Mouse (Mus musculus) c-Kit-positive CD71-positive TER-119-negative erythroid progenitor cells, embryonic 14.5 days (primary cell): ENCODE data around the gene Mrtfb.
A peak's percentile ranks its signal among the peaks of the same experiment; 100 is the strongest.

Experiments
- DNase-seq: peaks from one replicate; pipeline ENCODE4 v3.0.0-alpha.2; 2013; ENCODE audit warnings: low read depth

Mrtfb gene

DNA sequence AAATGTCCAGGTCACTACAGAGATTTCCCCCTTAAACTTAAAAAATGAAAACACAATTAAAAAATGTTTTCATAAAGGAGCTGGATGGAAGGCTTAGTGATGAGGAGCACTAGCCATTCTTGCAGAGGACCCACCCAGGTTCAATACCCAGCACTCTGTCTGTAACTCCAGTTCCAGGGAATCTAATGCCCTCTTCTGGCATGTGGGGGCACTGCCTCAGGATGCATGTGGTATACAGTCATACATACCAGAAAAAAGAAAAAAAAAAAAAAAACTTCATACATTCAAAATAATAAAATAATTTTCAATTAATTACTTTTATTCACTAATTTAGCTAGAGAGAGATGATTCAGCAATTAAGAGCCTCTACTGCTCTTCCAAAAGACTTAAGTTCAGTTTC is 95.0 kb downstream of the Mrtfb start:
- DNase-seq, result no peak

DNA sequence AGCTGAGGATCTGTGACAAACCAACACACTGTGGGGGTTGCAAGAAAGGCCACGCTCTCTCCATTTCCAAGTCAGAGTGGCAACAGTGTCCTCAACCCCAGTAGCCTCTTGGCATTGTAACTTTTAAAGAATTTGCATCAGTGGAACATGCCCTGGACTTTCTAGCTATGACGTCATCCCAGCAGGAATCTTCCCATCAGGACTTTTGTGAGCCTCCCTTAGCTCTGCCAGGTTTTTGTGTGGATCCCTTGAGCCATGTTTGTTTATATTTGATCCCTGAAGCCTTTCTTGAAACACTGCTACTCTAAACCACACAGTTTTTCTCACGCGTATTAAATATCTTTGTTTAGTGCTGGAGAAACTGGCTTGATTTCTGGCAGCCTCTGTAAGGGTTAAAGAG is 97.6 kb downstream of the Mrtfb start:
- no peak for DNase-seq

DNA sequence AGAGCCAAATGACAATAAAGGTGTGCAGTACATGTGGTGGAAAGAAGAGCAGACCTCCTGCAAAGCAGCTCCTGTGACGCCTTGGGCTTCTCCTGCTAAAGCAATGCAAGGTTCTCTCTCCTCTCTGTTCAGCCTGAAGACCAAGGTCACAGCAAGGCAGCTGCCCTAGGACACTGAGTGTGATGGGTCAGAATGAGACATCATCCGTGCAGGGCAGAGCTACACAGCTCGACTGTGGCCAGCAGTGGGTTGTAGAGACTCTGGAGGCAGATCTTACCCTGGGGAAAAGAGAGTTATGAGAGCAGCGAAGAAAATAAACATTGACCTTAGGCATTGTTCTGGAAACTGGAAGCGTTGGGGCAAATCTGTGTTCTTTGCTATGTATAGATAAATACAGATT is 98.2 kb downstream of the Mrtfb start:
- DNase-seq, result no peak

DNA sequence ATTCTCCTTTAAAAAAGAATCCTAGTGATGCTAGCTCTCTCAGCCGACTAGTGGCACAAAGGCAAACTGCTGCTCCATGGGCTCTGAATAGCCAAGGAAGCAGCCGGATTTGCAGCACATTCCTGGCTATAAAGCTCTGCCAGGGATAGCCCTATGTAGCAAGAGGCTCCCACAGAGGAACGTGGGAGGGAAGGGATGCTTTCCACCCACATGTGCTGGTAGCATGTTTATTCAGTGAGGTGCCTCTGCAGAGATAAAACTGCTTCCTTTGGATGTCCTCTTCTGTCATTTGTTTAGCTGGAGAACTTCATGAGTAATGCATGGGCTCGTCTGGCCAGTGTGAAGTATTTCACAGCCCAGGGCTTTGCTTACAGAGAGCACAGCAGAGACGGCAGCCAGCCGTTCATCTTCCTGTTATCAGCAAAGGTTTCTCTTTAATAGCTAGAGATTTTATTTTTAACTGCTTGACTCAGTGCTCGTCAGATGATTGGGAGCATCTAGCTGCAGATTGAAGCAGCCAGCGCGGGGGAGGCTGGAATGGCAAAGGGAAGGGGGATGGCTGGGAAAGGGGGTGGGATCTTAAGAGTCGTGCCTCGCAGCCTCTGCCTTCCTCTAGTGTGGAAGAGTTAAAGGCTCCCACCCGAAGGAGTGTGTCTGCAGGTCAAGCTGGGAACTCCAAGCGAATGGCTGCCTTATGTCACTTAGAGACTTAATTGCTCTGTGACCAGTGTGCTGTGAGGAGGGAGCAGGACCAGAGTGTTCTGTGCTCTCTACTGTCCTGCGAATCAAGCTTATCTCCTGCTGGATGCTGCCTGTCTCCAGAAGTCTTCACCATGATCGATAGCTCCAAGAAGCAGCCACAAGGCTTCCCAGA is 101.8 kb downstream of the Mrtfb start:
- no peak for DNase-seq

DNA sequence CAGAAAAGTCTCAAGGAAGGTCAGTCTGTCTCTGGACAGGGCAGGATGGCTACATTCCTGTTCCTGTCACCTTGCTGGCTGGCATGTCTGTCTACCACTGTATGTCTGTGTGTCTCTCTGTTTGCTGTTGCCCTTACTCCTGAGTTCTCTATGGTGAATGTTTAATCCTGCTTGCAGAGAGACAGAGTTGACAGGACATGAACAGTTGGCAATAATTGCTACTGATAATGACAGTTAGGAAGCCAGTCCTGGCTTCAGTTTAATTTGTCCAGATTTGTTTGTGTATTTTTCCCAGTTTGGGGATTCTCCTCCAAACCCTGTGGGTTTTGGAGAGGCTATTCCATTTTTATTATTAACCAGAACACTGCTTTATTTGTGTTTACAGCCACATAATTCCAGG is 102.5 kb downstream of the Mrtfb start:
- no peak for DNase-seq

DNA sequence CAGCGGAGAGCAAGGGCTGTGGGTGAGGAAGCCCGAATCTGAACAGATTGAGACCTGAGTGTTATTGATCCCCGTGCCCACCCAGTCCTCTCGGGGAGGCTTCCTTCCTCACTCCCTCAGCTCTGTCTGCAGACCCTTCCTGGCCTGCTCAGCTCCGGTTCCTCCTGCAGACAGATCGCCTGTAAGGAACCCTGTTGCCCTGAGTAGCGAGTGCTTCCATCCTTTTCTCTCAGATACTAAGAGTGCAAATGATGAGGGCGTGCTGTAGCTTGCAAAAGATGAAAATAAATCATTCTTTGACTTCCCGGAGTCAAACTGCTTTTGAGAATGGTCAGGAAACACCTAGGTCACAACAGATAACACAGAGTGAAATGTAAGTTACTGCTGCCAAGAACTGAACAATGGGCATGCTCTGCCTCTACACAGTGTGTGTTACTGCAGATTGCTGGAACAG is 103.2 kb downstream of the Mrtfb start:
- DNase-seq, result no peak

DNA sequence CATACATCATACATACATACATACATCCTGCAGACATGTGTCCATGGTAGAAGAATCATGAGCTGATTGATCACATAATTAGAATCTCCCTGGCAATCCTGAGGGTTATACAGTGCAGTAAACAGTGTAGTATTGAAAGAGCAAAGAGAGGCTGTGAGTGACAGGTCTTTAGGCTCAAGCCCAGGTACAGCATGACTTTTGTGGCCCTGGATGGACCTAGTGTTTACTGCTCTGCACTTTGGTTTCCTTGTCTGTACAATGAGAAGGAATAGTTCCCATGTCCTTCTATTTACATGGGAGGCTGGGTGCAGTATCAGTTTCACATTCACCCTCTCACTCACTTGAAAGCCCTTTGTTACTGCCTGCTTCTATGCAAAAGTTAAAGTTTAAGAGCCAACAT is 103.9 kb downstream of the Mrtfb start:
- no peak for DNase-seq

DNA sequence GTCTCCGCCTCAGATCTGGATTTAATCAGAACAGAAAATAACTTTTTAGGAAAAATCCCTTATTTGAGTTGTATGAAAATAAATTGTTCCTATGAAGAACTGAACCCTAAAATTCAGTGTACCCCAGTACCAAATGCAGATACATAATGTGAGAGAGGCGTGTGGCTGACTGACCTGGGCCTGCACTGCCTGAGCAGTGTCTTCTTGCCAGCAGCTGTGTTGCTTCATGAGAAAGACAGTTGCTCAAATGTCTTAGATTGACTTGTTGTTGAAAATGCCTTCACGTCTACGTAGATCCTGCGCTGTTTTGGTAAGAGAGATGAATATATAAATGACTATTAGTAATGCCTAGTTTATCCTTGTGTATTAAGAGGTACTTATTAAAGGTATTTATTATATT is 104.6 kb downstream of the Mrtfb start:
- DNase-seq, result no peak

DNA sequence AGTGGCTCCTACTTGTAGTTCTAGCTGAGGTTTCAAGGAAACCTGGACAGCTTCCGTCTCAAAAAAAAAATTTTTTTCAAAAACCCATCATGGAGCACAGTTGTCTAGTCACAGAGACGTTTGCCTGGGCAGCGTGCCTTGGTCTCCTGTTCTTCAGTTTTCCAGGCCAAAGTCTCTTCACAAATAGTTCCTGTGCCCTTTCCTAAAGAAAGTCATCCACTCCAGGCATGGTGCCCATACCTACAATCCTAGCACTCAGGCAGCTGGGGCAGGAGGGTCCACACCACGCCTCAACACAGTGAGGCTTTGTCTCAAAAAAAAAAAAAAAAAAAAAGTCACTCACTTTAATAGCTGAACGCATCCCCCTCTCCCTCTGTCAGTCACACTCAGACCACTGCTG is 106.9 kb downstream of the Mrtfb start:
- no peak for DNase-seq

DNA sequence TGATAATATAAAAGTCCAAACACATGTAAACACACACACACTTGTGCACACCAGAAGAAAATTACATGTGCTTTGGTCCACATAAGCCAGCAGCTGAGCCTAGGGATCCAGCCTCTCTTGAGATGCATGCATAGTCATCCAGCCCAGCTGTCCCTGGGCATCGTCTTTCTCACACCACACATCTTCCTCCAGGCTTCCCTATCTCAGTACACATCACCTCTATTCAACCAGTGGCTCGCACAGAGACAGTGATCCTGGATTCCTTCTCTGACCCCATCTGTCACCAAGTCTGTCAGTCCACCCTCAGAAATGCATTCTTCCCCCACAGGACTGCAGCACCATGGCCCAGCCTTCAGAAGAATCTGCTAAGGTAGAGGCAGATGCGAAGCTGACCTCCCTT is 107.9 kb downstream of the Mrtfb start:
- no peak for DNase-seq

DNA sequence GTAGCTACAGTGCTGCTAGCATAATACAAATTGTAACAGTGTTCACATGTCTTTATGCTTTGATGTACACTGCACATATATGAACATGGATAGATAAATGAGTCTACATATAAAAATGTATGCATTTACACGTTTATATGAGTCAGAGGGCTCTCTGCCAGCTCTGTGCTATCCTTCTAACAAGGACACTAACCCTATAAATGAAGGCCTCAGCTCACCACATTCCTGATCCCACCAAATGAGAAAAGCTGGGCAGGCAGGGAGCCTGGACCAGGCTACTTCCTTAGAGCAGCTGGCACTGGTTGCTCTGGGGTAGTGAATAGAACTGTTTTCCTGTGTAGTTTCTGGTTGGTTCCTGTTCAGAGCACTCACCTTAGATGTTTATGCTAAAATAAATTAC is 110.0 kb downstream of the Mrtfb start:
- DNase-seq, result no peak

DNA sequence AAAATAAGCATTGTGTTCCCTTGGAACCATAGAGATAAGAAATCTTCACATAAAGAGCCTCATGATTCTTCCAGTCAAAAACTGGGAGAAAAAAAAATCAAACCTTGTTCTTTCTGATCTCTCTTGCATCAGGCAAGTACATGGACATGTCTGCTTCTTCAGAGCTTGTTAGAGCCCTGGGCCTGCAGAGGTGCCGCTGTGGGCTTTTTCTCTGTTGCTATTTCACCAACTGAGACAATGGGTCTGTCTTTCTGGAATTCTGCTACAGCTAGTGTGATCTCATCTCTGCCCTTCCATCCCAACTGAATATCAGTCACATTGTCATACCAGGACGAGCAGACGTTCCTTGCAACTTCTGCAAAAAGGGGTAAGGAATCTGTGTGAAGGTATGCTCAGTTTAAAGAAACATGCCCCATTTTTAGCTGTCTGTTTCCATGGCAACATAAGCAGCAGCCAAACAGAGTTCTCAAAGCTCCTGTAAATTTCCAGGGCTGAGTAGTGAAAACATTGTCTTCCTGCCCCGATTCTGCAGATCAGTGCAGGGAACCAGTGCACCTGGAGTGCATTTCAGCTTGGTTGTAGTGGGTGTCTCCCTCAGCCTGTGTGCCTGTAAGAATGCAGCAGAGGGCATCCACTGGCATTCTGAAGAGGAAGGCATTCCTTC is 110.7 kb downstream of the Mrtfb start:
- no peak for DNase-seq

DNA sequence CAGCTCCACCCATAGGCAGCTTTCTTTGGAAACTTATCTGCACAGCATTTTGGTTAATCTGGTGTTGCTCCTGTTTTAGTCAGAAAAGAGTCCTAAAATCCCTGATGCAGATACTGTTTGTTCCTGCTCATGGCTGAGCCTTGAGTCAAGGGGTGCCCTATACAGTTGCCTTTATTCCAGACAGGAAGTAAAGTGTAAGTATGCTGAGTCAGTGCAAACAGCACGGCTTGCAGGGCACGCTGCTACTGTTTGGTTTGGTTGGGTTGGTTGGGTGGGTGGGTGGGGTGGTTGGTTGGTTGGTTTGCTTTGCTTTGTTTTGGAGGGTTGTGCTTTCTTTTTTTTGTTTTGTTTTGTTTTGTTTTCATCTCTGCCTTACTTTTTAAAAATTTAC is 111.2 kb downstream of the Mrtfb start:
- no peak for DNase-seq

DNA sequence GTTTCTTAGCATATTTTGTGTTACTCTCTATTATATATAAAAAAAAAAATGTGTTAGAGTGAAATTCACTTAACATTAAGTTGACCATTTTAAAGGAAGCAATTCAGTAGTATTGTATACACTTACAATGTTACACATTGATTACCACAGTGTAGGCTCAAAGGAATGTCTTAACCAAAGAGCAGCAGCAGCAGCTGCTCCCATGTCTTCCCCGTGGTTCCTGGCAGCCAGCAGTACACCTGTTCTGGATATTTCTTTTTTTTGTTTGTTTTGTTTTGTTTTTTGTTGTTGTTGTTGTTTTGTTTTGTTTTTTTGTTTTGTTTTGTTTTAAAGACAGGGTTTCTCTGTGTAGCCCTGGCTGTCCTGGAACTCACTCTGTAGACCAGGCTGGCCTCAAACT is 112.4 kb downstream of the Mrtfb start:
- no peak for DNase-seq

DNA sequence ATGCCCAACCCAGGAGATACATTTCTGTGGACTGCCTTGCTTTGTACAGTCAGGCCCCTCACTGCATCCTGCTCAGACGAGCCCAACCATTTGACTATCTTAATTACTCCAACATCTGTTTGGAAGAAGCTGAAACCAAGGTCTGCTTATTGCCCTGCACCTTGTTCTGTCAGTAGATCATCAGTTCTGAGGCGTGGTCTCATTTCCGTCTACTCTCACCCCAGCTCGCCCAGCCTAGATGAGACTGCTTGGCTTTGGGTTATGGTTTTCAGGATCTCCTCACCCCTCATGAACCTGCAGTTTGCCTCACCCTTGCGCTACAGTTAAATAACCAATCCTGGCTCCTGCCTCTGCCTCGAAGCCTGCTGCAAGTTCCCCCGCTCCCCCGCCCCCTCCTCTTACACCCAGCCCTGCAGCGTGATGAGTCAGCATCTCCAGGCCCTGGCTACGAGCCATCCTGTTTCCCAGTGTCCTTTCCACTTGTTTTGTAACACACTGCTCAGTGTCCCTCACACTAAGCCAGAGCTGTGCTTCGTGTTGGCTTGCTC is 115.5 kb downstream of the Mrtfb start:
- peak; percentile 6 for DNase-seq

DNA sequence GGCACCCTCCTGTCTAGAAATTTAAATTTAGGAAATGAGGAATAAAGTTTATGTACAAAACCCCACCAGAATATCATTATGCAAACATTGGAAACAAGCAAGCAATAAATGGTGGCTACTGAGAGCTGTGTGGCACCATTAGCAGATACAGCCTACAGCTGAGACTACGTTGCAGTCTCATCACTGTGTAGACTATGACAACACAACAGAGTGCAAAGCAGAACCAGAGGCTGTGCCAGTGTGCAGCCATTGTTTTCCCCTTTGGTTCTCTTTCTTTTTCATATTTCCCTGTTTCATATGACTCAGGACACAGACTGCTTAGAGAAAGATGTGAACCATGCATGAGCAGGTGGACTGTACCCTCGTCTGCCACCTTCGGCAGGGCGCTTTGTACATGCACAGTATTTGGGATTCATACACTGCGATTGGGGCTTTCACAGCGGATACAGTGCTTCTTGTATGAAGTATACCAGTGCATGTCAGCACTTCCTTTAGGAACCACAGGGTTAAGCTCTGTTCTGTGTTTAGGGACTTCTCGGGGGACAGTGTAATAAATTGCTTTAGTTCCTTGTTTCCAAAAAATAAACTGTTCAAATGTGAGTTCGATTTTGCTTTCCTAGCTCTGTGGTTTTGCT is 116.7 kb downstream of the Mrtfb start:
- no peak for DNase-seq

DNA sequence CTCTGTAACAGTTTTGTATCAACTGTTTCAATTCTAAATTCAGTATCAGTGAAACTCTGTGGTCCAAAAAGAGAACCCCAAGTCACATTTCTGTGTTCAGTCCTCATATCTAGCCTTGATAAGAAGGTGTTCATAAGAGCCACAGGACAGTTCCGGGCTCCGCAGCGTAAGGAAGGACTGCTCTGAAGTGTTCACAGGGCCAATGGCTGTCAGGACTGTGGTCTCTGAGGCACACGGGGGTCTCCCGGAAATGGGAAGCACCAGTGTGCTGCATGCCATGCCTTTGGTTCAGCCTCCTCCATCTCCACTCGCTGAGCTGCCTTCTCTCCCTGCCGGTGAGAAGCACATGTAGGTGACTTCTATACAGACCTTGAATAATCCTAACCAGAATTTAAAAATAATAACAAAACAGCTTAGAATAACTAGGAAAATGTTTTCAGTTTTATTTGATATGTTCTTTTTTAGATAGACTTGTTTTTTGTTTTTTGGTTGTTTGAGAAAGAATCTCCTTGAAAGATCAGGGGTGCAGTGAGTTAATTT is 120.7 kb downstream of the Mrtfb start:
- DNase-seq, result no peak

DNA sequence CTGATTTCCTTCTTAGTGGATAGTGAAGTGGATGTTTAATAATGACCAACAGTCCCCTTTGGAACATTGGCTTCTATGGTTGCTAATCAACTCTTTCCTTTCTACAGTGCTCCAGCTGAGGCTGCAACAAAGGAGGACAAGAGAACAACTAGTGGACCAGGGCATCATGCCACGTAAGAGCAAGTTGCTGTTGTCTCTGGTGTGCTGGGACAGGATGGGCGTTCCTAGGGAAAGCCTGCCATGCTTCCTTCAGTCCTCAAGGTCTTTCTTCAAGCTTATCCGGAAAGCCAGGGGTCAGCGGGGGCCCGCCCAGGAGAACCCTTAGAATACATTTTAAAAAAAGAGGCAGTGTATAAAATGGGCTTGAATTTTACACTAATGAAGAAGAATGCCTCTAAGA is 121.9 kb downstream of the Mrtfb start:
- DNase-seq, result no peak

DNA sequence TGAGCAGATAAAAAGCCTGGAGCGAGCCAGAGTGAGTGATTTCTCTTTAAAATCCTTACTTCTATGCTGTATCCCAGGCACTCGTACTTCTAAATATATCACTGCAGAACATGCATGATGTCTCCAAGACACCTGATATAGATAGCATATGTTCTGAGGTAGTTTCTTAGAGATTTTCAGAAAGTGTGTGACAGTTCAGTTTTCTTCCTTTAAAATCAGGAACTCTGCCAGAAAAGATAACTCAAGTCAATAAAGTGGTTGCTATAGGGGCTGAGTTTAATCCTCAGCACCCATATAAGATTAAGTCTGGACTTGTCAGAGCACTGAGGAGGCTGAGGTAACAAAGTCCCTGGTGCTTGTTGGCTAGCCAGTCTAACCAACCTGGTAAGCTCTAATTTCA is 123.6 kb downstream of the Mrtfb start:
- DNase-seq, result no peak

DNA sequence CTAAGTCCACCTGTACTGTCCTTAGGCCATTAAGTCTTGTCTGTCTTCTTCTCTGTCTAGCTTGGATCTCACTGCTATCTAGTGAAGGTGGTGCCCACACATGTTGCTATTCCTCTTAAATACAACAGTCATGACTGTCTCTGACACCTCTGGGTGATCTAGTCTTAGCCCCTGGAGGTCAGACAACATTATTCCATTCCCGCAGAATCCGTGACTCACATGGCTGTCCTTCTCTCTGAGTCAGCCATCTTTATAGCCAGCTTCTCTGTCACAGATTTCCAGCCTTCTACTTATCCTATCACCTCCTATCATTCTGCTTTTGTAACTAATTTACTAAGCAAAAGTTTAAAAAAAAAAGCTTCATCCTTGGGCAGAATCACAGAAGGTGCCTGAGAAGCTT is 125.5 kb downstream of the Mrtfb start:
- DNase-seq, result no peak

DNA sequence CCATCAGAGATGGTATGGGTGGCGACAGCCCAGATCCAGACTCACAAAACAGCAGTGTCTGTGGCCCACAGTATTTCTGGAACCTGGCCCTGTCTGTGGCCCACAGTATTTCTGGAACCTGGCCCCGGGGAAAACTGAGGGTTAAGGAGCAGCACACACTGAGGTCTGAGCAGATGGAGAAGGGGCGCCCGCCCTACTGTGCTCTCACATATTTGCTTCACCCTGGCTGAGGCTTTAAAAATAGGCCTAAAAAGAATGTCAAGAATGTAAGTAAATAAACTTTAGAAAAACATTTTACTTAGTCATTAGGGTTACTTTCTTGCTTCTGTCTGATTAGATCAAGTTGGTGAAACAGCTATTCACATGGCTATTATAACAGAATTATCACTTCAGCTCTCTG is 131.0 kb downstream of the Mrtfb start:
- no peak for DNase-seq

DNA sequence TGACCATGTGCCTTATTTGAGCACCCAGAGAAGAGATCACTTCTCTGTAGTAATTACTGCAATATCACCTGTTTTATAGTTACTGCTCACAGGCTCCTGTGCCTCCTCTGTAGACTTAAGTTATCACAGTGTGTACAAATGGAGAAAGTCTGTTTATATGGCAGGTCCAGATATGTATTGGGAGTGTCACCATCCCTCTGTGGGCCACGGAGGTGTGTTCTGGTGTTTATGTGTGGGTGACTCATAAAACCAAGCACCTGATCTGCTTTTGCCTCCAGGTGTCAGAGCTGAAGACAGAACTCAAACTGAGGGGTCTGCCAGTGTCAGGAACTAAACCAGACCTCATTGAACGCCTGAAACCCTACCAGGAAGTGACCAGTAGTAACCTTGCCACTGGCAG is 144.1 kb downstream of the Mrtfb start:
- DNase-seq, result no peak

DNA sequence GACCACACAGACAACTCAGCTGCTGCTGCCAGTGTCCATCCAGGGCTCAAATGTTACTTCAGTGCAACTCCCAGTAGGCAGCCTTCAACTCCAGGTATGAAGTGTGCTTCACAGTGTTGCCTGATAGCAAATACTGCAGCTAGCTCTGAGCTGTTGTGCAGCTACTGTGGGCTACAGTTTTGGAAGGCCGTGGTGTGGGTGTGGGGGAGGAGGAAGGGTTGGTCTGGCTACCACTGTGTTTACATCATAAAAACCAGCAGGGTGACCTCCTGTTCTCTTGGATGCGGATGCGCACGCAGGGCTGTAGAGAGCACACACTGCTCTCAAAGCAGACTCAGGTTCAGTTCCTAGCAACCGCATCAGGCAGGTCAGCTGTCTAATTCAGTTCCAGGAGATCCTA is 145.3 kb downstream of the Mrtfb start:
- no peak for DNase-seq
